Mouse (Mus musculus): Measurements from ENCODE around the gene Lmtk3.
A peak's percentile ranks its signal among the peaks of the same experiment; 100 is the strongest.

GRCm38 (mm10) chr7:45813787-45814779 lies 30.5 kb downstream of the Lmtk3 start, which contains the start of gene Cyth2:
- TF ChIP-seq CTCF (conservative IDR thresholded peaks at IDR 0.05 in 1 of 2, IDR thresholded peaks at IDR 0.05 in 1 of 2; ENCODE audit: low read depth in 2 of 2, low read length in 2 of 2) (no peak), KAT2A (IDR thresholded peaks at IDR 0.05; ENCODE audit: insufficient replicate concordance, low read length) (no peak), ELF1 (IDR thresholded peaks at IDR 0.05; ENCODE audit: low read depth, low read length) (peak; percentile 86), POLR2A (IDR thresholded peaks at IDR 0.05; ENCODE audit: low read depth, low read length) (peak; percentile 86), RCOR1 (conservative IDR thresholded peaks at IDR 0.05; ENCODE audit: low read depth, low read length) (no peak)
